Mouse (Mus musculus) embryonic facial prominence, embryonic 15.5 days (tissue): ENCODE measurements at regions not wholly inside any gene's neighbourhood (a gene's known extent, or its start where the extent isn't known, plus 50 kb on each side); places are given as distances from the start of the nearest gene placed in this dataset.

ENCODE experiments used
- ATAC-seq: fragments of 200-750 bp; cut with Nextera tagmentation; 2 replicates; pipeline ENCODE4 v1.8.0; 2017; ENCODE audit warnings: low read depth, moderate TSS enrichment; ENCODE audit not compliant: insufficient number of reproducible peaks, low FRiP score, low TSS enrichment
- H3K27ac ChIP-seq: fragments of 300-500 bp; sonication (generic); replicated peaks from 2 replicates; pipeline ENCODE4 v1.5.1; 2015; ENCODE audit warnings: mild to moderate bottlenecking, inconsistent platforms
- H3K27me3 ChIP-seq: fragments of 300-500 bp; sonication (generic); 2 replicates; pipeline ENCODE4 v1.6.1; 2015; ENCODE audit warnings: inconsistent platforms
- H3K36me3 ChIP-seq: fragments of 300-500 bp; sonication (generic); 2 replicates; pipeline ENCODE4 v1.6.1; 2015; ENCODE audit warnings: mild to moderate bottlenecking, inconsistent platforms
- H3K4me1 ChIP-seq: fragments of 300-500 bp; sonication (generic); 2 replicates; pipeline ENCODE4 v1.6.1; 2015; ENCODE audit warnings: inconsistent platforms
- H3K4me2 ChIP-seq: fragments of 300-500 bp; sonication (generic); replicated peaks from 2 replicates; pipeline ENCODE4 v1.6.1; 2015; ENCODE audit warnings: mild to moderate bottlenecking, inconsistent platforms
- H3K4me3 ChIP-seq: fragments of 300-500 bp; sonication (generic); replicated peaks from 2 replicates; pipeline ENCODE4 v1.5.1; 2015; ENCODE audit warnings: mild to moderate bottlenecking, inconsistent platforms
- H3K9ac ChIP-seq: fragments of 300-500 bp; sonication (generic); 2 replicates; pipeline ENCODE4 v1.6.1; 2015; ENCODE audit warnings: inconsistent platforms
- H3K9me3 ChIP-seq: fragments of 300-500 bp; sonication (generic); replicated peaks from 2 replicates; pipeline ENCODE4 v1.6.1; 2016; ENCODE audit warnings: inconsistent platforms
- WGBS: fragments of 180-500 bp; shearing (Covaris S2); methylation state at CpG from one replicate; pipeline ENCODE4 v1.1.7; 2015; 5-methylcytosine and 5-hydroxymethylcytosine counted together

- ATAC-seq: no peak
- Histone ChIP-seq H3K27me3 (no peaks in the 10 kb centered on the region), H3K27ac (no peak overlapping the region), H3K4me3 (no peak overlapping the region), H3K4me1 (no peaks in the 10 kb centered on the region), H3K36me3 (no peaks in the 10 kb centered on the region), H3K4me2 (no peak overlapping the region), H3K9me3 (no peaks in the 10 kb centered on the region; the same call in 1 of the 2 replicates), H3K9ac (no peak overlapping the region)
- WGBS: 73% methylated on average over 2 of the region's 2 CpGs
Observed at GRCm38 (mm10) chr10:66433490-66433889, 662.4 kb upstream of the Jmjd1c start.

- no peaks in the 10 kb centered on the region for H3K4me1 ChIP-seq
- H3K27ac ChIP-seq: no peak overlapping the region
- H3K4me2 ChIP-seq: no peak overlapping the region
- H3K4me3 ChIP-seq: no peak overlapping the region
- H3K27me3 ChIP-seq: no peaks in the 10 kb centered on the region
- no peaks in the 10 kb centered on the region for H3K36me3 ChIP-seq
- no peak overlapping the region for H3K9ac ChIP-seq
- no peak for ATAC-seq
- 65% methylated on average over 4 of the region's 4 CpGs for WGBS
- no peaks in the 10 kb centered on the region for H3K9me3 ChIP-seq
Observed at GRCm38 (mm10) chr10:66470684-66471083, 625.2 kb upstream of the Jmjd1c start.

GRCm38 (mm10) chr10:66472038-66472437 is 623.9 kb upstream of the Jmjd1c start:
- 76% methylated on average over 4 of the region's 4 CpGs for WGBS
- Histone ChIP-seq H3K27ac (no peak overlapping the region), H3K36me3 (no peaks in the 10 kb centered on the region), H3K27me3 (no peaks in the 10 kb centered on the region), H3K9me3 (no peaks in the 10 kb centered on the region), H3K9ac (no peak overlapping the region), H3K4me3 (no peak overlapping the region), H3K4me1 (no peaks in the 10 kb centered on the region), H3K4me2 (no peak overlapping the region)
- no peak for ATAC-seq

GRCm38 (mm10) chr10:66475187-66475735 is 620.7 kb upstream of the Jmjd1c start:
- H3K4me1 ChIP-seq: no peaks in the 10 kb centered on the region
- no peaks in the 10 kb centered on the region for H3K27me3 ChIP-seq
- WGBS: 62% methylated on average over 1 of the region's 1 CpGs
- H3K4me2 ChIP-seq: no peak overlapping the region
- H3K36me3 ChIP-seq: no peaks in the 10 kb centered on the region
- no peak overlapping the region for H3K27ac ChIP-seq
- no peaks in the 10 kb centered on the region for H3K9me3 ChIP-seq
- H3K9ac ChIP-seq: no peak overlapping the region
- no peak for ATAC-seq
- H3K4me3 ChIP-seq: no peak overlapping the region

GRCm38 (mm10) chr10:66490871-66491270 is 605.1 kb upstream of the Jmjd1c start:
- H3K27me3 ChIP-seq: no peaks in the 10 kb centered on the region
- H3K4me1 ChIP-seq: no peaks in the 10 kb centered on the region
- no peak overlapping the region for H3K4me3 ChIP-seq
- WGBS: 70% methylated on average over 5 of the region's 5 CpGs
- no peaks in the 10 kb centered on the region for H3K36me3 ChIP-seq
- H3K9me3 ChIP-seq: no peaks in the 10 kb centered on the region
- no peak overlapping the region for H3K9ac ChIP-seq
- no peak overlapping the region for H3K4me2 ChIP-seq
- no peak overlapping the region for H3K27ac ChIP-seq
- no peak for ATAC-seq

GRCm38 (mm10) chr10:66491850-66492249 is 604.1 kb upstream of the Jmjd1c start:
- no peaks in the 10 kb centered on the region for H3K27me3 ChIP-seq
- no peaks in the 10 kb centered on the region for H3K4me1 ChIP-seq
- no peak overlapping the region for H3K4me2 ChIP-seq
- no peaks in the 10 kb centered on the region for H3K9me3 ChIP-seq
- H3K9ac ChIP-seq: no peak overlapping the region
- 52% methylated on average over 10 of the region's 10 CpGs for WGBS
- no peak overlapping the region for H3K27ac ChIP-seq
- ATAC-seq: no peak
- no peak overlapping the region for H3K4me3 ChIP-seq
- H3K36me3 ChIP-seq: no peaks in the 10 kb centered on the region

- Histone ChIP-seq H3K4me3 (no peak overlapping the region), H3K4me1 (no peaks in the 10 kb centered on the region), H3K27ac (no peak overlapping the region), H3K9me3 (no peaks in the 10 kb centered on the region), H3K36me3 (no peaks in the 10 kb centered on the region), H3K27me3 (no peaks in the 10 kb centered on the region), H3K4me2 (no peak overlapping the region), H3K9ac (no peak overlapping the region)
- no peak for ATAC-seq
- WGBS: 86% methylated on average over 5 of the region's 5 CpGs
Observed at GRCm38 (mm10) chr10:66539846-66540245, 556.1 kb upstream of the Jmjd1c start.

- H3K4me3 ChIP-seq: no peak overlapping the region
- H3K9me3 ChIP-seq: no peaks in the 10 kb centered on the region
- no peaks in the 10 kb centered on the region for H3K4me1 ChIP-seq
- no peak overlapping the region for H3K27ac ChIP-seq
- H3K36me3 ChIP-seq: no peaks in the 10 kb centered on the region
- no peak for ATAC-seq
- H3K9ac ChIP-seq: no peak overlapping the region
- H3K27me3 ChIP-seq: no peaks in the 10 kb centered on the region
- no peak overlapping the region for H3K4me2 ChIP-seq
- 43% methylated on average over 2 of the region's 2 CpGs for WGBS
Observed at GRCm38 (mm10) chr10:66546656-66547055, 549.3 kb upstream of the Jmjd1c start.

- H3K27me3 ChIP-seq: no peaks in the 10 kb centered on the region
- H3K4me1 ChIP-seq: no peaks in the 10 kb centered on the region
- no peaks in the 10 kb centered on the region for H3K36me3 ChIP-seq
- H3K4me2 ChIP-seq: no peak overlapping the region
- ATAC-seq: no peak
- no peaks in the 10 kb centered on the region for H3K9me3 ChIP-seq
- no peak overlapping the region for H3K4me3 ChIP-seq
- no peak overlapping the region for H3K9ac ChIP-seq
- no peak overlapping the region for H3K27ac ChIP-seq
- WGBS: 49% methylated on average over 3 of the region's 3 CpGs
Observed at GRCm38 (mm10) chr10:66547660-66548059, 548.3 kb upstream of the Jmjd1c start.

- Histone ChIP-seq H3K9ac (no peak overlapping the region), H3K4me1 (no peaks in the 10 kb centered on the region), H3K27ac (no peak overlapping the region), H3K4me2 (no peak overlapping the region), H3K9me3 (no peaks in the 10 kb centered on the region), H3K36me3 (no peaks in the 10 kb centered on the region), H3K4me3 (no peak overlapping the region), H3K27me3 (no peaks in the 10 kb centered on the region)
- ATAC-seq: no peak
- 37% methylated on average over 4 of the region's 4 CpGs for WGBS
Observed at GRCm38 (mm10) chr10:66548073-66548472, 547.9 kb upstream of the Jmjd1c start.

- Histone ChIP-seq H3K9ac (no peak overlapping the region), H3K4me1 (no peaks in the 10 kb centered on the region), H3K9me3 (no peaks in the 10 kb centered on the region), H3K4me2 (no peak overlapping the region), H3K27ac (no peak overlapping the region), H3K4me3 (no peak overlapping the region), H3K36me3 (no peaks in the 10 kb centered on the region), H3K27me3 (no peaks in the 10 kb centered on the region)
- WGBS: 31% methylated on average over 3 of the region's 3 CpGs
- no peak for ATAC-seq
Observed at GRCm38 (mm10) chr10:66552919-66553318, 543.0 kb upstream of the Jmjd1c start.

GRCm38 (mm10) chr10:66554259-66554658 is 541.7 kb upstream of the Jmjd1c start:
- H3K9ac ChIP-seq: no peak overlapping the region
- no peaks in the 10 kb centered on the region for H3K9me3 ChIP-seq
- no peaks in the 10 kb centered on the region for H3K4me1 ChIP-seq
- no peaks in the 10 kb centered on the region for H3K27me3 ChIP-seq
- H3K36me3 ChIP-seq: no peaks in the 10 kb centered on the region
- WGBS: 63% methylated on average over 1 of the region's 1 CpGs
- no peak for ATAC-seq
- no peak overlapping the region for H3K4me3 ChIP-seq
- H3K27ac ChIP-seq: no peak overlapping the region
- H3K4me2 ChIP-seq: no peak overlapping the region
